Mouse (Mus musculus): ENCODE results near the gene Olfr1107.

- TF ChIP-seq CTCF (conservative IDR thresholded peaks at IDR 0.05; ENCODE audit: low read length): no peak
- no peak for TF ChIP-seq NANOG (IDR thresholded peaks at IDR 0.05; ENCODE audit: borderline replicate concordance, low read length)
- TF ChIP-seq POU5F1 (IDR thresholded peaks at IDR 0.05; ENCODE audit: borderline replicate concordance, low read length): no peak
Observed at GRCm38 (mm10) chr2:87075717-87076116, at the start of gene Olfr1107.

All from E14TG2a.4 (cell line).